Mouse (Mus musculus) naive thymus-derived CD4-positive, alpha-beta T cell, adult 5 months (primary cell): ENCODE results near the gene Apex1. TPM values are rescaled to one million over a fixed set of nuclear protein-coding genes. Genes with fewer than 3 reads are reported as not detected.

Experiments used
- polyA plus RNA-seq: library from polyadenylated mRNA; unstranded; fragments of 100-300 nt; shearing (Covaris generic); gene quantifications from one replicate; pipeline ENCODE4 v1.2.1, GENCODE M21; 2017

Apex1 gene
- polyA plus RNA-seq = 62.6 TPM

DNA sequence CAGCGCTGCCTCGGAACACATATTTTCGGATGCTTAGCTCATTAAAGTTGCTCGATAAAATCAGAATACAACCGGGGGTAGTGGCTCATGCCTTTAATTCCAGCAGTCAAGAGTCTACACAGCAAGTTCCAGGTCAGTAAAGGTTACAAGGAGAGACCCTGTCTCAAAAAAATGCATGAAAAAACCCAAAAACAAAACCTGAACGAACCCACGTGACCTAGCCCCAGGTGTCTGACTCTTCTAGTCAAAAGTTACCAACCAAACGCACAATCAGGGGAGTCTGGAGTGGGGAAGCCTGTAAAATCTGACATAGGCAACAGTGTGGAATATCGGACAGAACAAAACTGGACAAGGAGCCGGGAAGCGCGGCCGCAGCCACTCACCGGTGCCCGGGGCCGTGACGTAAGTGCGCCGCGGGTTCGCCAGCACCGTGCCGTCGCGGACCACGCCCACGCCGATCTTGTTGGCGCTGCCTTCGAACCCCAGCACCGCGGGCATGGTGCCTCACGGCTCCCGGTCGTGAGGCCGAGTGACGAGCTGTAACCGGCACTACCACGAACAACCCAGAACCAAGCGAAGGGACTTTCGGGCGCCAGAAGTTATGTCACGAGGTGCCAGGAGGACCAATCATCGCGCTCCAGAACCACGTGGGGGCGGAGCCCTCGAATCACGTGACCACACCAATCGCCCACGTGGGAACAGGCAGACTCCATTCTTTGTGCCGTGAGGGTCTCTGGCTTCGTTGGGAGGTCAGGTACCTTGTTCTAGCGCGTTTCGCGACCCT, at the start of gene Apex1, which contains the start of gene Osgep:
TSS of gene Apex1 (plus strand) at position 688 of the 784 bp plus-strand sequence.
TSS of gene Osgep (minus strand) at position 613 of the 784 bp plus-strand sequence.

DNA sequence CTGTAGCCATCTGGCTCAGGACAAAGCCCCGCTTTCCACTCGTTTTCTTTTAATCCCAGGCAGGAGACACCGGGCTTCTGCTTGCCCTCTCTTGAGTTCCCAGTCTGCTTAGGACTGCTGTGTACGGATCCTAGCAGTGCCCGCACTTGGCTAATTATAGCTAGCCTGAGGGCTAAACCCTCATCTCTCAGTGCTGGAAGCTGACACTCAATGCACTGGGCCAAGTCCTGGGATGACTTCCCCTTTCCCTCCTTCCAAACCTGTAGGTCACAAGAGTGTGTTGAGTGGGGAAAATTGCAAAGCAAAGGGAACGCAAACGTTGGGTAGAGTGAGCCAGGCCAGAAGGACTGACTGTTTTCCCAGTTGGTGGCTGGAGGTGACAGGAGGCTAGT, 27.4 kb upstream of the Apex1 start, which contains the start of gene Klhl33:
TSS of gene Klhl33 (minus strand) at position 134 of the 392 bp plus-strand sequence.

DNA sequence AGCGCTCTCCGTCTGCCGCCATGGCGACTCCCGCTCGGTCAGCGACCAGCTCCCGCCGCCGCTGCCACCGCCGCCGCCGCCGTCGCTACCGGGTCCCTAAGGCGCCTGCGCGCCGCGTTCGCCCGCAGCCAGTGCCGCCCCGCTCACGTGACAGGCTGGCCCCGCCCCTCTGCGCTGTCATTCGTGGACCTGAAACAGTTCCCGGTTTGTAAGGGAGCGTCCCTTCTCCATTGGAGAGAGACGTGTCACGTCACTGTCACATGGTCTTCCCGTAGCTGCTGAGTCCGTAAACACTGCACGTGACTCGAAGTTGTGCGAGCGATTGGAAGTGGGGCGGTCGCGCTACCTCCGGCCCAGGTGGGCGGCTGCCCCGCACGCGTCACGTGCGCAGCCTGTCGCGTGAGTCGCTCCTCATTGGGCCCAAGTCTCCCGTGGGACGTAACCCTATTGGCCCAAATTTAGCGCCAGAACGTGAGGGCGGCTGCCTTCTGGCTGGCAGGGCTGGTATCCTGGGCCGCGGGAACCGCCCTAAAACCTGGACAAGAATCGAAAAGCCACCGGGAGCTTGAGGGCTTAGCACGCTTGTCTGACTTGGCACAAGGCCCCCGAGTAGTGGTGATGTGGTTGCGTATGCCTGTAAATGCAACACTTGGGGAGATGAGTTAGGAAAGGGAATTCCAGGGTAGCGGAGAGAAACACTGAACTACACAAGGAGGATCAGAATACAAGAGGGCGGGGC, 6.2 kb downstream of the Apex1 start, which contains the start of the genes Pip4p1 and Pnp:
TSS of gene Pip4p1 (minus strand) at position 103 of the 739 bp plus-strand sequence.
TSS of gene Pnp (plus strand) at position 329 of the 739 bp plus-strand sequence.

DNA sequence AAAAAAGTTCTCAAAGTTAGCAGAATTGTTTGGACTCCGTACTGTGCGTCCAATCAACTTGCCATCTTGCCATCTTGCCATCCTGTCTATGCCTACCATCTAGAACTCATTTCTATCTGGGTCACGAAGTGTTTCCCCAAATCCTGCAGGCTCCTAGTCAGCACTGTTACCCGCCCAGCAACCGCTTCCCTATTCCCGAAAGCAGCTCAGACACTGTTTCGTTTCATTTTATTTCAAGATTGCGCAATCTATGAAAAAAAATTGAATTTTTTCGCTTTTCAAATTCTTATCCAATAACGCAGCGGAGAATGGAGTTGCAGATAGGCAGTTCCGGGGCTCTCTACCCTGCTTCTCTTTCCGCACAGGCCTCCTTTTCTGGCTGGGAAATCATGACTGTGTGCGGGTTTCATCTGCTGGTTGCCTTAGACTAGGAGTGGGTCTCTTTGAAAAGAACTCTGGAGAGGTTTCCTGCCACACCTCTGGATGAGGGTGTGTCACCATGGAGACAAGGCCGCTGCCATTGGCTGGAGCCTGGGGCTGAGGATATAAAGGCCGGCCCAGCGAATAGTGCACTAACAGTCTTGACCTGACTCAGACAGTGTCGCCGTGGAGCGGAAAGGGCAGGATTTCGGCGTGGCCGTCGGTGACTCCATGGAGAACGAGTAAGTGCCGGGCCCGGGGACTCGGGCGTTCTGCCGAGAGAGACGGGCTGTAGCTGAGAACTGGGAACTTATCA, 19.3 kb downstream of the Apex1 start, which contains the start of gene Gm49342:
TSS of gene Gm49342 (plus strand) at position 586 of the 736 bp plus-strand sequence.

DNA sequence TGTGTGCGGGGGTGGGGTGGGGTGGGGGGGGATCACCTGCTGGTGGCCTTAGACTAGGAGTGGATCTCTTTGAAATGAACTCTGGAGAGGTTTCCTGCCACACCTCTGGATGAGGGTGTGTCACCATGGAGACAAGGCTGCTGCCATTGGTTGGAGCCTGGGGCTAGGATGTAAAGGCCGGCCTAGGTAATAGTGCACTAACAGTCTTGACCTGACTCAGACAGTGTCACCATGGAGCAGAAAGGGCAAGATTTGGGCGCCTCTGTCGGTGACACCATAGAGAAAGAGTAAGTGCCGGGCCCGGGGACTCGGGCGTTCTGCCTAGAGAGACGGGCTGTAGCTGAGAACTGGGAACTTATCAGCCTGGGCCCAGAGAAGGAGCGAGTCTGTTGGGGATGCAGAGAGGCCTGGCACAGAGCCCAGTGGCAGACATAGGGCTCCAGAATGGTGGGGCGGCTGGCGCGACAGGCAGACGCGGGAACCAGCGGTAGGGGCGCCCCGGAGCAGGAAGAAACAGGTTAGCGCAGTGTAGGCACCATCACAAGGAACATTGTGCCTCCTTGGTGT, 31.3 kb downstream of the Apex1 start, which contains the start of gene Pnp2:
TSS of gene Pnp2 (plus strand) at position 51 of the 567 bp plus-strand sequence.

Other genes with a start within 250 kb of the Apex1 start
- gene Olfr747, start 231.8 kb upstream of the Apex1 start, polyA plus RNA-seq = not detected
- gene Olfr748, start 217.6 kb upstream of the Apex1 start, polyA plus RNA-seq = 0.22 TPM
- gene Olfr749, start 179.9 kb upstream of the Apex1 start, polyA plus RNA-seq = not detected
- gene Ttc5, start 139.4 kb upstream of the Apex1 start, polyA plus RNA-seq = 87.5 TPM
- not detected for gene Ccnb1ip1, start 117.2 kb upstream of the Apex1 start, polyA plus RNA-seq
- gene Parp2, start 117.1 kb upstream of the Apex1 start, polyA plus RNA-seq = 64.7 TPM
- 15.7 TPM for gene Tep1, start 54.4 kb upstream of the Apex1 start, polyA plus RNA-seq
- gene Klhl33, start 27.5 kb upstream of the Apex1 start, polyA plus RNA-seq = 0.14 TPM
- gene Osgep, start 75 bp upstream of the Apex1 start, polyA plus RNA-seq = 101 TPM
- gene Pip4p1, start 5.9 kb downstream of the Apex1 start, polyA plus RNA-seq = 138 TPM
- 26.3 TPM for gene Pnp, start 6.1 kb downstream of the Apex1 start, polyA plus RNA-seq
- not detected for gene Gm49342, start 19.5 kb downstream of the Apex1 start, polyA plus RNA-seq
- gene Pnp2, start 31.0 kb downstream of the Apex1 start, polyA plus RNA-seq = not detected
- gene Rnase10, start 82.8 kb downstream of the Apex1 start, polyA plus RNA-seq = not detected
- not detected for gene Rnase9, start 116.9 kb downstream of the Apex1 start, polyA plus RNA-seq
- not detected for gene Rnase11, start 125.2 kb downstream of the Apex1 start, polyA plus RNA-seq
- gene Rnase12, start 132.7 kb downstream of the Apex1 start, polyA plus RNA-seq = not detected
- 0.09 TPM for gene Olfr750, start 149.5 kb downstream of the Apex1 start, polyA plus RNA-seq
- 0.39 TPM for gene Rnase4, start 166.1 kb downstream of the Apex1 start, polyA plus RNA-seq
- not detected for gene Ang, start 166.2 kb downstream of the Apex1 start, polyA plus RNA-seq
- not detected for gene Eddm3b, start 189.5 kb downstream of the Apex1 start, polyA plus RNA-seq
- gene Rnase6, start 198.9 kb downstream of the Apex1 start, polyA plus RNA-seq = not detected
- gene Rnase1, start 221.8 kb downstream of the Apex1 start, polyA plus RNA-seq = not detected
- not detected for gene Rnase2b, start 237.3 kb downstream of the Apex1 start, polyA plus RNA-seq